Comparison of ENCODE assay signal across 8 mouse cellular contexts in genomic region chr19:45018351-45018831, GRCm38 (mm10). TPM values are rescaled to one million over a fixed set of nuclear protein-coding genes. Genes with fewer than 3 reads are reported as not detected.
DNase-seq lines count a peak whose midpoint lies in the region; ATAC-seq and TF ChIP-seq lines count a peak whose summit lies in the region.

No protein-coding gene starts in this region.

- H3K4me2 ChIP-seq in embryonic facial prominence, embryonic 14.5 days (ENCODE audit: low read depth, low read length) = peak overlapping the region; percentile 70
- H3K4me2 ChIP-seq in hindbrain, embryonic 15.5 days = peak overlapping the region; percentile 86
- peak overlapping the region; percentile 91 for H3K4me2 ChIP-seq in liver, postnatal 0 days (ENCODE audit: low read depth, low read length)
- peak overlapping the region; percentile 95 for H3K4me2 ChIP-seq in stomach, embryonic 15.5 days

- no peaks in the 10 kb centered on the region for H3K9me3 ChIP-seq in embryonic facial prominence, embryonic 14.5 days (ENCODE audit: control insufficient read depth, low read length)
- no peaks in the 10 kb centered on the region for H3K9me3 ChIP-seq in hindbrain, embryonic 15.5 days
- no peaks in the 10 kb centered on the region for H3K9me3 ChIP-seq in liver, postnatal 0 days (ENCODE audit: low read length)
- no peaks in the 10 kb centered on the region for H3K9me3 ChIP-seq in stomach, embryonic 15.5 days

- H3K36me3 ChIP-seq in embryonic facial prominence, embryonic 14.5 days (ENCODE audit: control insufficient read depth, insufficient read depth, low read length) = peaks cover 21% of the 10 kb centered on the region
- H3K36me3 ChIP-seq in hindbrain, embryonic 15.5 days = no peaks in the 10 kb centered on the region
- H3K36me3 ChIP-seq in liver, postnatal 0 days (replicated peaks; ENCODE audit: insufficient read depth, low read length) = no peaks in the 10 kb centered on the region; the same call in 1 of the 2 replicates
- peaks cover 6% of the 10 kb centered on the region; the same call in 1 of the 2 replicates for H3K36me3 ChIP-seq in stomach, embryonic 15.5 days

- peak overlapping the region; percentile 87 for H3K9ac ChIP-seq in embryonic facial prominence, embryonic 14.5 days (ENCODE audit: low read depth, low read length)
- H3K9ac ChIP-seq in hindbrain, embryonic 15.5 days = peak overlapping the region; percentile 71
- H3K9ac ChIP-seq in liver, postnatal 0 days (replicated peaks) = peak overlapping the region; percentile 72
- H3K9ac ChIP-seq in stomach, embryonic 15.5 days = peak overlapping the region; percentile 58; the same call in 1 of the 2 replicates

- H3K4me3 ChIP-seq in embryonic facial prominence, embryonic 14.5 days (ENCODE audit: low read depth, low read length) = peak overlapping the region; percentile 63
- peak overlapping the region; percentile 70 for H3K4me3 ChIP-seq in hindbrain, embryonic 15.5 days
- peak overlapping the region; percentile 59 for H3K4me3 ChIP-seq in liver, postnatal 0 days (ENCODE audit: low read depth, low read length)
- H3K4me3 ChIP-seq in stomach, embryonic 15.5 days (replicated peaks) = peak overlapping the region; percentile 59

- peaks cover 34% of the 10 kb centered on the region for H3K4me1 ChIP-seq in embryonic facial prominence, embryonic 14.5 days (ENCODE audit: control insufficient read depth, insufficient read depth, low read length)
- H3K4me1 ChIP-seq in hindbrain, embryonic 15.5 days (replicated peaks) = peaks cover 64% of the 10 kb centered on the region
- H3K4me1 ChIP-seq in liver, postnatal 0 days (ENCODE audit: insufficient read depth) = peaks cover 36% of the 10 kb centered on the region
- peaks cover 47% of the 10 kb centered on the region for H3K4me1 ChIP-seq in stomach, embryonic 15.5 days

- no peak for TF ChIP-seq CTCF in liver, postnatal 0 days (IDR thresholded peaks at IDR 0.05; ENCODE audit: low read depth)

- peak; percentile 42 for DNase-seq in right cerebral cortex, postnatal 4 days
- no peak for DNase-seq in right cerebral cortex, postnatal 25 days
- DNase-seq in embryonic facial prominence, embryonic 14.5 days (ENCODE audit: low spot score) = peak; percentile 48
- DNase-seq in liver, postnatal 0 days = peak; percentile 22
- DNase-seq in B cell, adult 2 months = no peak
- no peak for DNase-seq in spleen, postnatal 14 days (ENCODE audit: low spot score in 2 of 2)

- H3K27me3 ChIP-seq in embryonic facial prominence, embryonic 14.5 days (replicated peaks; ENCODE audit: control insufficient read depth, insufficient read depth, low read length) = no peaks in the 10 kb centered on the region
- H3K27me3 ChIP-seq in hindbrain, embryonic 15.5 days = no peaks in the 10 kb centered on the region
- no peaks in the 10 kb centered on the region for H3K27me3 ChIP-seq in liver, postnatal 0 days (ENCODE audit: insufficient read depth, low read length)
- H3K27me3 ChIP-seq in stomach, embryonic 15.5 days (replicated peaks) = no peaks in the 10 kb centered on the region

- ATAC-seq in embryonic facial prominence, embryonic 14.5 days (ENCODE audit: low read depth) = no peak
- peak; percentile 13; the same call in 1 of the 2 replicates for ATAC-seq in hindbrain, embryonic 15.5 days (ENCODE audit: low FRiP score, low read depth)
- ATAC-seq in liver, postnatal 0 days = no peak
- ATAC-seq in stomach, embryonic 15.5 days (ENCODE audit: insufficient read depth, low FRiP score, low read depth) = peak; percentile 1; the same call in 1 of the 2 replicates

- peak overlapping the region; percentile 99 for H3K27ac ChIP-seq in embryonic facial prominence, embryonic 14.5 days (replicated peaks; ENCODE audit: low read depth, low read length)
- peak overlapping the region; percentile 95 for H3K27ac ChIP-seq in hindbrain, embryonic 15.5 days (replicated peaks)
- H3K27ac ChIP-seq in liver, postnatal 0 days (ENCODE audit: low read depth) = peak overlapping the region; percentile 87
- H3K27ac ChIP-seq in stomach, embryonic 15.5 days = peak overlapping the region; percentile 100

- 0% methylated on average over 7 of the region's 13 CpGs for WGBS in embryonic facial prominence, embryonic 14.5 days
- 0% methylated on average over 13 of the region's 13 CpGs for WGBS in hindbrain, embryonic 15.5 days
- 10% methylated on average over 11 of the region's 13 CpGs for WGBS in liver, postnatal 0 days (ENCODE audit: insufficient replicate concordance)
- under 1% methylated on average over 13 of the region's 13 CpGs for whole genome bisulfite sequencing in stomach, embryonic 15.5 days

- no peak for TF ChIP-seq EP300 in liver, postnatal 0 days (IDR thresholded peaks at IDR 0.05; ENCODE audit: low read depth)

RNA-seq across cellular contexts. Expression of gene Lzts2, which starts 4.2 kb away (rescaled TPM):
- polyA plus RNA-seq in embryonic facial prominence, embryonic 14.5 days (2014; fragmentation: Nextera tagmentation; extraction: Ambion mirVana) = 51.2 and 56.1 TPM in 2 replicates
- 25.4 and 28.7 TPM in 2 replicates for polyA plus RNA-seq in hindbrain, embryonic 15.5 days (2015; fragmentation: Nextera tagmentation; extraction: Ambion mirVana)
- 5.7 and 7.2 TPM in 2 replicates for polyA plus RNA-seq in liver, postnatal 0 days (2015; fragmentation: Nextera tagmentation; extraction: Ambion mirVana)
- 65.5 and 69.9 TPM in 2 replicates for polyA plus RNA-seq in stomach, embryonic 15.5 days (2015; fragmentation: Nextera tagmentation; extraction: Ambion mirVana)

RNA-seq across cellular contexts. Expression of gene Mrpl43, which starts 12.1 kb away (rescaled TPM):
- 47.4 and 49.2 TPM in 2 replicates for polyA plus RNA-seq in embryonic facial prominence, embryonic 14.5 days (2014; fragmentation: Nextera tagmentation; extraction: Ambion mirVana)
- polyA plus RNA-seq in hindbrain, embryonic 15.5 days (2015; fragmentation: Nextera tagmentation; extraction: Ambion mirVana) = 88.6 and 94.7 TPM in 2 replicates
- polyA plus RNA-seq in liver, postnatal 0 days (2015; fragmentation: Nextera tagmentation; extraction: Ambion mirVana) = 43.6 and 43.8 TPM in 2 replicates
- polyA plus RNA-seq in stomach, embryonic 15.5 days (2015; fragmentation: Nextera tagmentation; extraction: Ambion mirVana) = 70.4 and 71.2 TPM in 2 replicates

RNA-seq across cellular contexts. Expression of gene Twnk, which starts 12.9 kb away (rescaled TPM):
- polyA plus RNA-seq in embryonic facial prominence, embryonic 14.5 days (2014; fragmentation: Nextera tagmentation; extraction: Ambion mirVana) = 10.5 and 11.2 TPM in 2 replicates
- polyA plus RNA-seq in hindbrain, embryonic 15.5 days (2015; fragmentation: Nextera tagmentation; extraction: Ambion mirVana) = 14.1 and 14.8 TPM in 2 replicates
- 9.9 and 10.6 TPM in 2 replicates for polyA plus RNA-seq in liver, postnatal 0 days (2015; fragmentation: Nextera tagmentation; extraction: Ambion mirVana)
- polyA plus RNA-seq in stomach, embryonic 15.5 days (2015; fragmentation: Nextera tagmentation; extraction: Ambion mirVana) = 18.3 and 19.8 TPM in 2 replicates

RNA-seq across cellular contexts. Expression of gene Pdzd7, which starts 27.1 kb away (rescaled TPM):
- 0.32 and 0.67 TPM in 2 replicates for polyA plus RNA-seq in embryonic facial prominence, embryonic 14.5 days (2014; fragmentation: Nextera tagmentation; extraction: Ambion mirVana)
- 2.6 and 3.2 TPM in 2 replicates for polyA plus RNA-seq in hindbrain, embryonic 15.5 days (2015; fragmentation: Nextera tagmentation; extraction: Ambion mirVana)
- polyA plus RNA-seq in liver, postnatal 0 days (2015; fragmentation: Nextera tagmentation; extraction: Ambion mirVana) = not detected in 2 replicates
- 0.27 and 0.33 TPM in 2 replicates for polyA plus RNA-seq in stomach, embryonic 15.5 days (2015; fragmentation: Nextera tagmentation; extraction: Ambion mirVana)

RNA-seq across cellular contexts. Expression of gene Sfxn3, which starts 28.9 kb away (rescaled TPM):
- polyA plus RNA-seq in embryonic facial prominence, embryonic 14.5 days (2014; fragmentation: Nextera tagmentation; extraction: Ambion mirVana) = 28.1 and 31.1 TPM in 2 replicates
- 74.7 and 90.5 TPM in 2 replicates for polyA plus RNA-seq in hindbrain, embryonic 15.5 days (2015; fragmentation: Nextera tagmentation; extraction: Ambion mirVana)
- polyA plus RNA-seq in liver, postnatal 0 days (2015; fragmentation: Nextera tagmentation; extraction: Ambion mirVana) = 2.5 and 2.8 TPM in 2 replicates
- polyA plus RNA-seq in stomach, embryonic 15.5 days (2015; fragmentation: Nextera tagmentation; extraction: Ambion mirVana) = 24.3 and 24.5 TPM in 2 replicates

Comparison
In these comparisons a context has a peak if more than half of its experiments do, and no peak if none do; other contexts are left out.
1. DNase-seq: peak in right cerebral cortex, postnatal 4 days (single experiment), embryonic facial prominence, embryonic 14.5 days (single experiment) and liver, postnatal 0 days (single experiment); none in right cerebral cortex, postnatal 25 days (single experiment), B cell, adult 2 months (0 of 2) and spleen, postnatal 14 days (0 of 2).
2. ATAC-seq: peak in hindbrain, embryonic 15.5 days (single experiment) and stomach, embryonic 15.5 days (single experiment); none in embryonic facial prominence, embryonic 14.5 days (single experiment) and liver, postnatal 0 days (single experiment).
3. Peak in every context shown above with its lines, with median percentiles within 50 percentile points of each other: H3K27ac ChIP-seq, H3K4me2 ChIP-seq, H3K4me3 ChIP-seq and H3K9ac ChIP-seq.